Mouse (Mus musculus) forebrain, embryonic 12.5 days (tissue): ENCODE data around the gene R3hdm2. TPM values are rescaled to one million over a fixed set of nuclear protein-coding genes. Genes with fewer than 3 reads are reported as not detected.

Experiments used
- ATAC-seq: fragments of 200-750 bp; cut with Nextera tagmentation; 2 replicates; pipeline ENCODE4 v1.8.0; 2017; ENCODE audit warnings: moderate TSS enrichment; ENCODE audit not compliant: low FRiP score
- H3K27ac ChIP-seq: fragments of 300-500 bp; sonication (generic); 2 replicates; pipeline ENCODE4 v1.5.1; 2016; ENCODE audit warnings: mild to moderate bottlenecking
- H3K27me3 ChIP-seq: fragments of 300-500 bp; sonication (generic); 2 replicates; pipeline ENCODE4 v1.6.1; 2016; ENCODE audit warnings: mild to moderate bottlenecking
- H3K36me3 ChIP-seq: fragments of 300-500 bp; sonication (generic); replicated peaks from 2 replicates; pipeline ENCODE4 v1.6.1; 2016; ENCODE audit warnings: mild to moderate bottlenecking
- H3K4me1 ChIP-seq: fragments of 300-500 bp; sonication (generic); 2 replicates; pipeline ENCODE4 v1.6.1; 2016
- H3K4me2 ChIP-seq: fragments of 300-500 bp; sonication (generic); 2 replicates; pipeline ENCODE4 v1.6.1; 2016; ENCODE audit warnings: mild to moderate bottlenecking, moderate library complexity
- H3K4me3 ChIP-seq: fragments of 300-500 bp; sonication (generic); replicated peaks from 2 replicates; pipeline ENCODE4 v1.5.1; 2016; ENCODE audit warnings: mild to moderate bottlenecking
- H3K9ac ChIP-seq: fragments of 300-500 bp; sonication (generic); 2 replicates; pipeline ENCODE4 v1.6.1; 2016; ENCODE audit warnings: mild to moderate bottlenecking
- H3K9me3 ChIP-seq: fragments of 300-500 bp; sonication (generic); 2 replicates; pipeline ENCODE4 v1.6.1; 2016
- WGBS: fragments of 180-500 bp; shearing (Covaris S2); methylation state at CpG from one replicate; pipeline ENCODE4 v1.1.7; 2016; 5-methylcytosine and 5-hydroxymethylcytosine counted together
- polyA plus RNA-seq: library from polyadenylated mRNA; unstranded; fragments of >200 nt; fragmentation: Nextera tagmentation; extraction: Ambion mirVana; gene quantifications from 2 replicates; pipeline ENCODE4 v1.2.1, GENCODE M21; 2016

Gene R3hdm2
- polyA plus RNA-seq, 1 experiment from 2014 or later: 37.5 TPM

DNA sequence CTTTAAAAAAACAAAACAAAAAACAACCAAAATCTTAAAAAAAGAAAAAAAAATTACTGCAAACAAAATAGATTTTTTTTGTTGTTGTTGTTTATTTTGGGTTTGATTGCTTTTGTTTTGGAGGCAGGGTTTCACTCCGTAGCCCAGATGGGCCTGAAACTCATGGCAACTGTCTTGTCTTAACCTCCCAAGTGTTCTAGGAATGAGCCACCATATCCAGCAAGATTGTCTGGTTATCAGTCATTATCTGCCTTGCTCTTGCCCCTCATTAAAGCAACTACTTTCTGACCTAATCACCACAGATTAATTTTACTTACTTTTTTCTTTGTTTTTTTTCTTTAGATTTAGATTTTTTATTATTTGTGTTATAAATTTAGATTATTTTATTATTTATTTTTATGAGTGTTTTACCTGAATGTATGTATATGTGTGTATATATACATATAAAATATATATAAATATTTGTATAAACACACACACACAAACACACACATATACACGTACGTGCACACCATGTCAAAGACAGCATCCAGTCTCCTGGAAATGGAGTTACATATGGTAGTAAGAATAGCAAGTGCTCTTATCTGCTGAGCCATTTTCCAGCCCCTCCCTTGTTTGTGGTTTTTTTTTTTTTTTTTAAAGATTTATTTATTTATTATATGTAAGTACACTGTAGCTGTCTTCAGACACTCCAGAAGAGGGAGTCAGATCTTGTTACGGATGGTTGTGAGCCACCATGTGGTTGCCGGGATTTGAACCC lies 57.4 kb downstream of the R3hdm2 start:
- Histone ChIP-seq H3K9me3 (no peaks in the 10 kb centered on the region), H3K36me3 (no peaks in the 10 kb centered on the region), H3K4me2 (no peak overlapping the region), H3K27ac (no peak overlapping the region), H3K27me3 (no peaks in the 10 kb centered on the region), H3K9ac (no peak overlapping the region), H3K4me1 (no peaks in the 10 kb centered on the region), H3K4me3 (no peak overlapping the region)
- WGBS: 94% methylated on average over 5 of the region's 5 CpGs
- no peak for ATAC-seq

DNA sequence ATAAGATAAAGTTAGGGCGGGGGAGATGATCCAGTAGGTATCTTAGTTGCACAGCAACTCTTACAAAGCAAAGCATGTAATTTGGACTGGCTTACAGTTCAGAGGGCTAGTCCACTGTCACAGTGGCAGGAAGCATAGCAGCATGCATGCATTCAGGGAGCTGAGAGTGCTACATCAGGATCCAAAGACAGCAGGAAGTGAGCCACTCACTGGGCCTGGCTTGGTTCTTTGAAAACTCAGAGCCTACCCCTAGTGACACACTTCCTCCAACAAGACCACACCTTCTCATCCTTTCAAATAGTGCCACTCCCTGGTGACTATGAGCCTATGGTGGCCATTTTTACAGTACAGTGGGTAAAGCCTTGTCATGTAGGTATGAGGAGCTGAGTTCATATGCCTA lies 73.6 kb downstream of the R3hdm2 start:
- no peaks in the 10 kb centered on the region for H3K27me3 ChIP-seq
- H3K4me1 ChIP-seq: no peaks in the 10 kb centered on the region
- H3K9ac ChIP-seq: no peak overlapping the region
- no peaks in the 10 kb centered on the region for H3K9me3 ChIP-seq
- 90% methylated on average over 1 of the region's 1 CpGs for WGBS
- no peak overlapping the region for H3K4me2 ChIP-seq
- no peak overlapping the region for H3K4me3 ChIP-seq
- H3K27ac ChIP-seq: no peak overlapping the region
- ATAC-seq: no peak
- peaks cover 64% of the 10 kb centered on the region for H3K36me3 ChIP-seq

DNA sequence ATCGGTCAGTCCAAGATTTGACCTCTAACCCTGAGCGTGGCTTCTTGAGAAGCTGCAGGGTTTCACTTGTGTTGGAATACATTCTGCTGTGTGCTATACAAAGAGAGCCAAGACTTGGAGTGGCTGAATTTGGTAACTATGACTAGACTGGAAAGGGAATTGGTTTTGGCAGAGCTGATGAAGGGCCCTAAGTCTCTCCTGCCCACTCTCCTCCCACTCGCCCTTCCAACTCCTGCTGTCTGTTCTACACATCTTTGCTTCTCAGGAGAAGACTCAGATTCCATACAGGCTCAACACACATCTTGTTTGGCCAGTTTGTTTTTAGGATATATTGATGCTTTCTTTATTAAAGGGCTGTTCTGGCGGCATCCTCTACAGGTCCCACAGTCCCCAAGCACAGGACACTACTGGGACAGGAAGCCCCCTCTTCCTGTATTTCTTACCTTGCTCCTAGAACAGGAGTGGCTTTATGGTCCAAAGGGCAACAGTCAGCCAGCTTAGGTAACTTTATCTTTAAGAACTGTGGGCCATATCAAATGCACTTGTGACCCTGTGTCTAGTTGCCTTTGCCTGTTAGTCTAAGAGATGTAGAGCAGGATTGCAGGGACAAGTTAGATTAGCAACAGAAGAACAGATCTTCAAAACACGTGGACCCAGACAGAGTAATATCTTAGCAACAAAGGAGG lies 82.4 kb downstream of the R3hdm2 start:
- H3K27ac ChIP-seq: no peak overlapping the region
- no peak overlapping the region for H3K4me3 ChIP-seq
- no peak for ATAC-seq
- 71% methylated on average over 5 of the region's 5 CpGs for WGBS
- no peaks in the 10 kb centered on the region for H3K9me3 ChIP-seq
- no peak overlapping the region for H3K9ac ChIP-seq
- no peak overlapping the region for H3K4me2 ChIP-seq
- H3K36me3 ChIP-seq: peaks cover 76% of the 10 kb centered on the region
- H3K4me1 ChIP-seq: no peaks in the 10 kb centered on the region
- no peaks in the 10 kb centered on the region for H3K27me3 ChIP-seq

DNA sequence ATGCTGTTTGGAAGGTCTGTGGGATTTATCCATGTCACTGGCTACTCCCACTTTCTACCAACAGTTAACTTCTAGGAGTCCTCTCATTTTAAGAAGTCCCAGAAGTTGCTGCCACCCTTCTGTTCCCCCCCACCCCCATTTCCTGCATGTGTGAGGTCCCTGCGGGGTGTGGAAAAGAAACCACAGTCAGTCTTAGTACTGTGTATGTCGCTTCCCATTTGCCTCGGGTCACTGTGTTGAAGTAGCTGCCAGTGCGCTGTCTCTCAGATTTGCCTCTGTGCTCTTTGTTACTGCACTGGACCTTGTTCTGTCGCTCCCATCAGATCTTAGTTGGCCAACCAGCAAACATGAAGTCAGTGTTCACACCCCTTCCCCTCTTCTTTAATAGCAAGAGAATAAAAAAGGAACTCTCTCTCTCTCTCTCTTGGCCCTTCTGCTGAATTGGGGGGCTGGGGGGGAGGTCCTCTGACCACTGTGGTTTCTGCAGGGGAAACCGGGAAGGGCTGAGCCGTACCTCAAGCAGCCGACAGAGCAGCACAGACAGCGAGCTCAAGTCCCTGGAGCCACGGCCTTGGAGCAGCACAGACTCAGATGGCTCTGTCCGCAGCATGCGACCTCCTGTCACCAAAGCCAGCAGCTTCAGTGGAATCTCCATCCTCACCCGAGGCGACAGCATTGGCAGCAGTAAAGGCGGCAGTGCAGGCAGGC lies 91.3 kb downstream of the R3hdm2 start:
- H3K4me3 ChIP-seq: no peak overlapping the region
- no peaks in the 10 kb centered on the region for H3K4me1 ChIP-seq
- no peaks in the 10 kb centered on the region for H3K9me3 ChIP-seq
- H3K27ac ChIP-seq: no peak overlapping the region
- ATAC-seq: no peak
- H3K4me2 ChIP-seq: no peak overlapping the region
- 77% methylated on average over 15 of the region's 15 CpGs for WGBS
- peaks cover 35% of the 10 kb centered on the region for H3K36me3 ChIP-seq
- H3K27me3 ChIP-seq: no peaks in the 10 kb centered on the region
- no peak overlapping the region for H3K9ac ChIP-seq

DNA sequence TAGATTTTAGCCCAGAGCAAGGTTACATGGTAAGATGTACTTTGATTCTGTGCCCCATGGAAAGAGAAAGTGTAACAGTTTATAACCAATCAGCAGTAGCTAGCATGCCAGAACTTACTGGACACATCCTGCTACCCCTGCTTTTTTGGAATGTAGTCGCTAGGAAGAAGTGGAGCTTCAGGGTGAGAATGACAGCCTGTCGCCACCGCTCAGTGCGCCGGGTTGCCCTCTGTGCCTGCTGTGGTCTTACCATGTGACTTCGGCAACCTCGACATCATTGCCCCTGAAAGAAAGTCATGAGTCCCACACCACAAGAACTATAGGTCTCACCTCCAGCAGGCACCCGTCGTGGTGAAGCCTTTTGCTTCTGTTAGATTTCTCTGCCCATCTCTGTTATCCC lies 92.6 kb downstream of the R3hdm2 start:
- 86% methylated on average over 9 of the region's 9 CpGs for WGBS
- ATAC-seq: no peak

DNA sequence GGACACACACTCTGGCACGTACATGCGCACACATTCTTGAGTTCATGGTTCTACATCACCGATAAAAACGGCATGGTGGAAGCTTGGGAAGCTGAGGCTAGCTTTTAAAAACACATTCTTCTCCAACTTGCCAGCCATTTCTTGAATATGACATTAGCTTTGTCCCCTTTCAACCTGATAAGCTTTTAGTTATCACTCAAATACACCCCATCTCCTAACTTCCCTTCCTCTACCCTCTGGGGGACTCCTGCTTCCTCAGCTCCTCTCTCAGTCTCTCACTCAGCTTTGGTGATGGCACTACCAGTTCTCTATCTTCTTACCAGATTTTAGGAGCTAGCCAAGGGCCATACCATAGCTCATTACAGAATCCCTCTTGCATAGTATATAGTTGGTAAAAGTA lies 95.0 kb downstream of the R3hdm2 start:
- no peak for ATAC-seq
- no peak overlapping the region for H3K4me3 ChIP-seq
- H3K9me3 ChIP-seq: no peaks in the 10 kb centered on the region
- no peaks in the 10 kb centered on the region for H3K4me1 ChIP-seq
- no peak overlapping the region for H3K9ac ChIP-seq
- H3K4me2 ChIP-seq: no peak overlapping the region
- no peaks in the 10 kb centered on the region for H3K27me3 ChIP-seq
- no peak overlapping the region for H3K27ac ChIP-seq
- peaks cover 39% of the 10 kb centered on the region for H3K36me3 ChIP-seq
- WGBS: 94% methylated on average over 4 of the region's 4 CpGs

More for the DNA sequence above, 92.6 kb downstream of the R3hdm2 start:
- H3K9me3 ChIP-seq: no peaks in the 10 kb centered on the region
- H3K27me3 ChIP-seq: no peaks in the 10 kb centered on the region
- H3K4me1 ChIP-seq: no peaks in the 10 kb centered on the region
- no peak overlapping the region for H3K4me2 ChIP-seq
- no peak overlapping the region for H3K4me3 ChIP-seq
- no peak overlapping the region for H3K9ac ChIP-seq
- H3K27ac ChIP-seq: no peak overlapping the region
- peaks cover 45% of the 10 kb centered on the region for H3K36me3 ChIP-seq

DNA sequence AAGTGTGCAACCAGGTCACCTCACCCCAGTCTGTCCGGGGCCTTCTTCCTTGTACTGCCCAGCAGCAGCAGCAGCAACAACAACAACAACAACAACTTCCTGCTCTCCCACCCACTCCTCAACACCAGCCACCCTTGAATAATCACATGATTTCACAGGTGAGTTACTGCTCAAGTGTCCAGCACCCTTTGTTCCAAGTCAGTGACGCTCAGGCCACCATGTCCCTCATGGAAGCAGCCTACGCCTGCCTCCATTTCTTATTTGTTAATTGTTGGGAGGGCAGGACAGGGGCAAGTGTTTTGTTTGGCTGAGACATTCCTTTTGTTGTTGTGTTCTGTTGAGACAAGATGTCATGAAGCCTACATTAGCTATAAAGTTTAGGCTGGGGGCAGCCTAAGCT lies 96.4 kb downstream of the R3hdm2 start:
- no peak overlapping the region for H3K9ac ChIP-seq
- H3K4me3 ChIP-seq: no peak overlapping the region
- no peaks in the 10 kb centered on the region for H3K27me3 ChIP-seq
- WGBS: 90% methylated on average over 3 of the region's 3 CpGs
- no peak overlapping the region for H3K27ac ChIP-seq
- no peaks in the 10 kb centered on the region for H3K9me3 ChIP-seq
- H3K4me1 ChIP-seq: no peaks in the 10 kb centered on the region
- no peak for ATAC-seq
- peaks cover 46% of the 10 kb centered on the region for H3K36me3 ChIP-seq
- H3K4me2 ChIP-seq: no peak overlapping the region

DNA sequence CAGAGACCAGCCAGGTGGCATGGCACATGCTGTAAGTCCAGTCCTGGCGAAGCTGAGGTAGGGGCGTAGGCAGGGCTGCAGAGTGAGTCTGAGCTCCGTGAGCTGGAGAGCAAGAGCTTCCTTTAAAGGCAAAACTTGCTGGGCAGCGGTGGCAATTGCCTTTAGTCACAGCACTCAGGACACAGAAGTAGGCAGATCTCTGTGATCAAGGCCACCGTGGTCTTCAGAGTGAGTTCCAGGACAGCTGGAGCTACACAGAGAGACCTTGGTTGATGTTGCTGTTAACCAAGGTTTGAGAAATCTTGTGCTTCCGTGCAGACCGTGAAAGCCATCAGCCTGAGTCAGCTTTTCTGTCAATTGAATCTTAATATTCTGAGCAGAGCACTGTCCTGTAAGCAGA lies 97.2 kb downstream of the R3hdm2 start:
- no peaks in the 10 kb centered on the region for H3K9me3 ChIP-seq
- no peaks in the 10 kb centered on the region for H3K27me3 ChIP-seq
- no peak for ATAC-seq
- H3K4me2 ChIP-seq: no peak overlapping the region
- WGBS: 93% methylated on average over 7 of the region's 7 CpGs
- no peak overlapping the region for H3K9ac ChIP-seq
- H3K4me3 ChIP-seq: no peak overlapping the region
- no peak overlapping the region for H3K27ac ChIP-seq
- peaks cover 45% of the 10 kb centered on the region for H3K36me3 ChIP-seq
- H3K4me1 ChIP-seq: no peaks in the 10 kb centered on the region

DNA sequence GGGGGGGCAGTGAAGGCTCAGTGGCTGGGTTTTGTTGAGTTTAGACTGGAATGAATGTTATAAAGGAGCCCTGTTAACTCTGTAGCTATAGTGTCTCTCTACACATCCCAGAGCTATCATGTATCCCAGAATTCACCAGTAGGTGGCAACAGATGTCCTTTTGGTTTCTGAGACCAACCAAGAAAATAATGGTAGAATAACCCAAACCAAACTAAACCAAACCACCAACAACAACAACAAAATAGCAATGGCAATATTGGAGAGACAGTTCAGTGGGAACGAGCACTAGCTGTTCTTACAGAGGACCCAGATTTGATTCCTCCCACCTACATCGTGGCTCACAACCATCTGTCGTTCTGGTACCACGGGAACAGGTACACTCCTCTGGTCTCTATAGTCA lies 99.0 kb downstream of the R3hdm2 start:
- no peak overlapping the region for H3K27ac ChIP-seq
- ATAC-seq: no peak
- H3K9ac ChIP-seq: no peak overlapping the region
- H3K4me2 ChIP-seq: no peak overlapping the region
- peaks cover 46% of the 10 kb centered on the region for H3K36me3 ChIP-seq
- H3K27me3 ChIP-seq: no peaks in the 10 kb centered on the region
- H3K4me3 ChIP-seq: no peak overlapping the region
- H3K4me1 ChIP-seq: no peaks in the 10 kb centered on the region
- H3K9me3 ChIP-seq: no peaks in the 10 kb centered on the region
- WGBS: 94% methylated on average over 4 of the region's 4 CpGs

DNA sequence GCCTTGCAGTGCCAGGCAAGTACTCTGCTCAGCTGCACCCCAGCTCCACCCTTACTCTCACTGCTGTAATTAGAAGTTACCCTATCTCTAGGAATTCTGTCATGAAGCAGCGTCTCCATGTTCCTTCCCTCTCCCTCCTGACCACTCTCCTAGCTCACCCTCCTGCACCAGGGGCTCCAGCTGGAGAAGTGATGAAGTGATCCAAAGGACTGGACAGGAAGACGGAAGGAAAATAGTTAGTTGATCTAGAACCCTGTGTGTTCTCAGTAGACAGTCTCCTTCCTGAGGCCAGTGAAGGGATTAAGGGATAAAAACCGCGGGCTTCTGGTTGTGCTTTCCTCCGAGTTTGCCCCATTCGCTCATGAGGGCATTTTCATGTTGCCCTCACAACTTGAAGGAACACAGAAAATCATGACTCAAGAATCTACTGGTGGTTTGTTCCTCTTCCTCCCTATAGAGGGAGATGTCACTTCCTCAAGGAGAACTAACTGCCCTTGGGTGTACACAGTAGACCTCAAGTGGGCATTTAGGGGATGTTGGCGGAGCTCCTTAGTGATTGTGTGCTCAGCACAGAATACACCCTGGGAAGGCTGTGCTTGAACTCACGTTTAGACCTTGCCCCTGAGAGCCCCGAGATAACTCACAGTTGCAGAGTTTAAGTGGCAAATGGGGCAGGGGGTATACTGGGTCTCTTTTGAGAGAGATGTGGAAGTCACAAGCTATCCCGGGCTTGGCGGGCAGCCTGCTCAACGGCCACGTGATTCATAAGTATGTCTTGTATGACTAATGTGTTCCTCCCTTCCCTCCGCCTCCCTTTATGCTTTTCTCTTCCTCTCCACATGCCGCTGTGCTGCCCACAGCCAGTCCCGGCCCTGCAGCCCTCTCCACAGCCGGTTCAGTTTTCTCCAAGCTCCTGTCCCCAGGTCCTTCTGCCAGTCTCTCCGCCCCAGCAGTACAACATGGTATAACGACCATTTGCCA lies 101.0 kb downstream of the R3hdm2 start:
- Histone ChIP-seq H3K9ac (no peak overlapping the region), H3K4me3 (no peak overlapping the region), H3K4me1 (no peaks in the 10 kb centered on the region), H3K27ac (no peak overlapping the region), H3K27me3 (no peaks in the 10 kb centered on the region), H3K36me3 (peaks cover 55% of the 10 kb centered on the region), H3K4me2 (no peak overlapping the region), H3K9me3 (no peaks in the 10 kb centered on the region)
- 86% methylated on average over 18 of the region's 19 CpGs for WGBS
- no peak for ATAC-seq

DNA sequence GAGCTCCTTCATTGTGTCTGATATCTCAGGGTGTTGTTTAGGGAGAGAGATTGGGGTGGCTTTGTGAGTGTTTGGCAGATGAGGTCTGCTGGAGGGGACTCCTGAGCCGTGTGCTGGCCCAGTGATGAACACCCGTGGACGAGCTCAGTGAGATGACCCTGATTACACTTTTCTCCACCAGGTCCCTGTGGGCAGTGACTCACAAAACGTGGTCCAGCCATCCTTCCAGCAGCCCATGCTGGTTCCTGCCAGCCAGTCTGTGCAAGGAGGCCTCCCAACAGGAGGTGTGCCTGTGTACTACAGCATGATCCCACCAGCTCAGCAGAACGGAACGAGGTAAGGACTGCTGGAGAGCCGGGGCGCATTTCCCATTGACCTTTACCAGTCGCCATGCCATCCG lies 105.1 kb downstream of the R3hdm2 start:
- Histone ChIP-seq H3K36me3 (peaks cover 65% of the 10 kb centered on the region), H3K9ac (no peak overlapping the region), H3K4me2 (no peak overlapping the region), H3K4me1 (no peaks in the 10 kb centered on the region), H3K4me3 (no peak overlapping the region), H3K9me3 (no peaks in the 10 kb centered on the region), H3K27ac (no peak overlapping the region), H3K27me3 (no peaks in the 10 kb centered on the region)
- no peak for ATAC-seq
- WGBS: 91% methylated on average over 10 of the region's 10 CpGs

DNA sequence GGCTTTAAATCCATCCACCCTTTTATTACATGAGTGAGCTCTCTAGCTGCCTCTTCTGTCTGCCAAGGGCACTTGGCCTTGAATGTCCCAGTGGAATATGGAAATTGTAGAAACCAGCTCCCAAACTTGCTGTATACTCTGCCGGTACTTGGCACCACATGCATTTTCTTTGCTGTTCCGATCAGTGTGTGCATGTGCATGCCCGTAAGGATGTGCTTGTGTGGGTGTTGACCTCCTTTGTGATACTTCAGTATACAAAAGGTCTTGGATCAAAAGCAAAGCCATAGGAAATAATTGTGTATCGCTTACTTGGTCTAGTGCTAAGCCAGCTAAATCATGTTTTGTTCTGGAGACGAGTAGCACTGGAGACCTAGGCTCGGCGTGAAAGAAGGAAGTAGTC lies 108.7 kb downstream of the R3hdm2 start:
- H3K9ac ChIP-seq: no peak overlapping the region
- WGBS: 88% methylated on average over 7 of the region's 7 CpGs
- H3K4me1 ChIP-seq: no peaks in the 10 kb centered on the region
- ATAC-seq: no peak
- H3K4me3 ChIP-seq: no peak overlapping the region
- H3K27ac ChIP-seq: no peak overlapping the region
- no peaks in the 10 kb centered on the region for H3K9me3 ChIP-seq
- no peaks in the 10 kb centered on the region for H3K27me3 ChIP-seq
- peaks cover 78% of the 10 kb centered on the region for H3K36me3 ChIP-seq
- H3K4me2 ChIP-seq: no peak overlapping the region
